Mouse (Mus musculus) olfactory bulb, adult 2 months (tissue): Measurements from ENCODE around the gene Slc13a3. TPM values are rescaled to one million over a fixed set of nuclear protein-coding genes. Genes with fewer than 3 reads are reported as not detected.

Experiments used
- H3K27ac ChIP-seq: fragments of 200-500 bp; 2 replicates; pipeline ENCODE4 v1.5.1; 2012; ENCODE audit warnings: low read depth, low read length; ENCODE audit not compliant: insufficient read depth
- H3K4me1 ChIP-seq: fragments of 200-500 bp; 2 replicates; pipeline ENCODE4 v1.6.1; 2012; ENCODE audit warnings: low read length; ENCODE audit not compliant: control insufficient read depth, insufficient read depth
- H3K4me3 ChIP-seq: fragments of 200-500 bp; 2 replicates; pipeline ENCODE4 v1.5.1; 2012; ENCODE audit warnings: mild to moderate bottlenecking, low read depth, low read length, moderate library complexity; ENCODE audit not compliant: insufficient read depth
- CTCF ChIP-seq: fragments of 200-500 bp; IDR thresholded peaks from 2 replicates; pipeline ENCODE4 v1.5.1; 2012; ENCODE audit warnings: low read depth, mild to moderate bottlenecking, low read length, moderate library complexity; ENCODE audit not compliant: insufficient read depth
- POLR2A ChIP-seq: fragments of 200-500 bp; IDR thresholded peaks from 2 replicates; pipeline ENCODE4 v1.6.1; 2012; ENCODE audit warnings: mild to moderate bottlenecking, low read depth, low read length, moderate library complexity; ENCODE audit not compliant: insufficient read depth
- WGBS: fragments of 180-500 bp; shearing (Covaris S2); methylation state at CpG from one replicate; pipeline ENCODE4 v1.1.7; 2018; 5-methylcytosine and 5-hydroxymethylcytosine counted together
- polyA plus RNA-seq: library from polyadenylated mRNA; stranded (reverse); fragments of >200 nt; gene quantifications from 2 replicates; pipeline ENCODE4 v1.2.4, GENCODE M21; 2012; ENCODE audit warnings: low replicate concordance; ENCODE audit not compliant: missing spikeins, insufficient read depth, insufficient read length

Gene Slc13a3
- polyA plus RNA-seq, 1 experiment: not detected

GRCm38 (mm10) chr2:165458189-165458588 lies 14.8 kb downstream of the Slc13a3 start:
- 77% methylated on average over 5 of the region's 5 CpGs for WGBS
- Histone ChIP-seq H3K4me3 (no peak overlapping the region), H3K27ac (no peak overlapping the region), H3K4me1 (0 out of 2 replicates have a peak, but pooled peaks cover 5% of the 10 kb centered on the region)
- TF ChIP-seq POLR2A (no peak), CTCF (no peak)

- no peak overlapping the region for H3K4me3 ChIP-seq
- no peak overlapping the region for H3K27ac ChIP-seq
- no peaks in the 10 kb centered on the region for H3K4me1 ChIP-seq
- WGBS: 85% methylated on average over 2 of the region's 2 CpGs
- no peak for TF ChIP-seq POLR2A
- no peak for TF ChIP-seq CTCF
Observed at GRCm38 (mm10) chr2:165456710-165457109, 16.3 kb downstream of the Slc13a3 start.

GRCm38 (mm10) chr2:165452730-165453693 lies 20.0 kb downstream of the Slc13a3 start:
- 86% methylated on average over 12 of the region's 12 CpGs for WGBS
- TF ChIP-seq CTCF: no peak
- no peak for TF ChIP-seq POLR2A
- H3K4me1 ChIP-seq: peaks cover 5% of the 10 kb centered on the region
- H3K4me3 ChIP-seq: no peak overlapping the region
- H3K27ac ChIP-seq: no peak overlapping the region

GRCm38 (mm10) chr2:165448475-165448874 lies 24.6 kb downstream of the Slc13a3 start:
- TF ChIP-seq POLR2A: no peak
- TF ChIP-seq CTCF: no peak
- H3K27ac ChIP-seq: no peak overlapping the region
- H3K4me1 ChIP-seq: peaks cover 5% of the 10 kb centered on the region
- no peak overlapping the region for H3K4me3 ChIP-seq
- WGBS: 84% methylated on average over 9 of the region's 9 CpGs

GRCm38 (mm10) chr2:165444861-165445260 lies 28.2 kb downstream of the Slc13a3 start:
- 92% methylated on average over 3 of the region's 3 CpGs for WGBS
- Histone ChIP-seq H3K4me1 (peaks cover 7% of the 10 kb centered on the region), H3K27ac (no peak overlapping the region), H3K4me3 (no peak overlapping the region)
- TF ChIP-seq CTCF: no peak
- no peak for TF ChIP-seq POLR2A

- 0 out of 2 replicates have a peak, but pooled peaks cover 2% of the 10 kb centered on the region for H3K4me1 ChIP-seq
- H3K4me3 ChIP-seq: no peak overlapping the region
- WGBS: 55% methylated on average over 10 of the region's 10 CpGs
- TF ChIP-seq POLR2A: no peak
- TF ChIP-seq CTCF: no peak
- no peak overlapping the region for H3K27ac ChIP-seq
Observed at GRCm38 (mm10) chr2:165442981-165443380, 30.0 kb downstream of the Slc13a3 start.

GRCm38 (mm10) chr2:165441613-165442012 lies 31.4 kb downstream of the Slc13a3 start:
- Histone ChIP-seq H3K4me3 (no peak overlapping the region), H3K27ac (no peak overlapping the region), H3K4me1 (0 out of 2 replicates have a peak, but pooled peaks cover 2% of the 10 kb centered on the region)
- no peak for TF ChIP-seq CTCF
- TF ChIP-seq POLR2A: no peak
- 84% methylated on average over 4 of the region's 4 CpGs for WGBS

GRCm38 (mm10) chr2:165439613-165440012 lies 33.4 kb downstream of the Slc13a3 start:
- WGBS: 90% methylated on average over 10 of the region's 10 CpGs
- Histone ChIP-seq H3K27ac (no peak overlapping the region), H3K4me1 (0 out of 2 replicates have a peak, but pooled peaks cover 2% of the 10 kb centered on the region), H3K4me3 (no peak overlapping the region)
- no peak for TF ChIP-seq POLR2A
- TF ChIP-seq CTCF: no peak

- H3K27ac ChIP-seq: no peak overlapping the region
- WGBS: 93% methylated on average over 7 of the region's 7 CpGs
- 0 out of 2 replicates have a peak, but pooled peaks cover 2% of the 10 kb centered on the region for H3K4me1 ChIP-seq
- no peak overlapping the region for H3K4me3 ChIP-seq
- TF ChIP-seq CTCF (no peak), POLR2A (no peak)
Observed at GRCm38 (mm10) chr2:165438881-165439280, 34.1 kb downstream of the Slc13a3 start.
